Mouse (Mus musculus): ENCODE measurements around the gene Gm20388. TPM values are rescaled to one million over a fixed set of nuclear protein-coding genes. Genes with fewer than 3 reads are reported as not detected.
A peak's percentile ranks its signal among the peaks of the same experiment; 100 is the strongest.

The Gm20388 gene
- total RNA-seq, 2 experiments from 2014 or later: 5.8 TPM; not detected in 1

- no peak for DNase-seq
Measured at GRCm38 (mm10) chr8:121085561-121085960, 1174.9 kb downstream of the Gm20388 start.

GRCm38 (mm10) chr8:121086004-121086900 lies 1175.6 kb downstream of the Gm20388 start:
- no peak for DNase-seq

- no peak for DNase-seq
Measured at GRCm38 (mm10) chr8:121088281-121088680, 1177.6 kb downstream of the Gm20388 start.

- DNase-seq: no peak
Measured at GRCm38 (mm10) chr8:121088871-121089630, 1178.4 kb downstream of the Gm20388 start.

GRCm38 (mm10) chr8:121089631-121090380 lies 1179.2 kb downstream of the Gm20388 start:
- DNase-seq: no peak

GRCm38 (mm10) chr8:121090716-121091115 lies 1180.1 kb downstream of the Gm20388 start:
- no peak for DNase-seq

GRCm38 (mm10) chr8:121092141-121092540 lies 1181.5 kb downstream of the Gm20388 start:
- DNase-seq: no peak

GRCm38 (mm10) chr8:121092627-121093026 lies 1182.0 kb downstream of the Gm20388 start:
- DNase-seq: peak; percentile 94

GRCm38 (mm10) chr8:121093496-121093895 lies 1182.9 kb downstream of the Gm20388 start:
- no peak for DNase-seq

GRCm38 (mm10) chr8:121104049-121104818 lies 1193.6 kb downstream of the Gm20388 start:
- peak; percentile 92 for DNase-seq

- peak; percentile 99 for DNase-seq
Measured at GRCm38 (mm10) chr8:121107668-121108656, 1197.3 kb downstream of the Gm20388 start, which contains the start of gene Mthfsd. TSS of gene Mthfsd (minus strand) at chr8:121108392.

GRCm38 (mm10) chr8:121108657-121109056 lies 1198.0 kb downstream of the Gm20388 start:
- no peak for DNase-seq

- no peak for DNase-seq
Measured at GRCm38 (mm10) chr8:121111145-121111907, 1200.7 kb downstream of the Gm20388 start.

- DNase-seq: peak; percentile 99
Measured at GRCm38 (mm10) chr8:121113261-121113660, 1202.6 kb downstream of the Gm20388 start.

- no peak for DNase-seq
Measured at GRCm38 (mm10) chr8:121115136-121115535, 1204.5 kb downstream of the Gm20388 start.

- DNase-seq: peak; percentile 88
Measured at GRCm38 (mm10) chr8:121115948-121116347, 1205.3 kb downstream of the Gm20388 start, which contains the start of gene Foxc2. TSS of gene Foxc2 (plus strand) at chr8:121116171.

GRCm38 (mm10) chr8:121116591-121117185 lies 1206.0 kb downstream of the Gm20388 start:
- peak; percentile 44 for DNase-seq

GRCm38 (mm10) chr8:121117186-121117651 lies 1206.6 kb downstream of the Gm20388 start:
- peak; percentile 38 for DNase-seq

GRCm38 (mm10) chr8:121117906-121118305 lies 1207.3 kb downstream of the Gm20388 start:
- DNase-seq: no peak

Measured in heart, postnatal 4 days (tissue).